ENCODE assay signal across 16 mouse cellular contexts in the genomic region with DNA sequence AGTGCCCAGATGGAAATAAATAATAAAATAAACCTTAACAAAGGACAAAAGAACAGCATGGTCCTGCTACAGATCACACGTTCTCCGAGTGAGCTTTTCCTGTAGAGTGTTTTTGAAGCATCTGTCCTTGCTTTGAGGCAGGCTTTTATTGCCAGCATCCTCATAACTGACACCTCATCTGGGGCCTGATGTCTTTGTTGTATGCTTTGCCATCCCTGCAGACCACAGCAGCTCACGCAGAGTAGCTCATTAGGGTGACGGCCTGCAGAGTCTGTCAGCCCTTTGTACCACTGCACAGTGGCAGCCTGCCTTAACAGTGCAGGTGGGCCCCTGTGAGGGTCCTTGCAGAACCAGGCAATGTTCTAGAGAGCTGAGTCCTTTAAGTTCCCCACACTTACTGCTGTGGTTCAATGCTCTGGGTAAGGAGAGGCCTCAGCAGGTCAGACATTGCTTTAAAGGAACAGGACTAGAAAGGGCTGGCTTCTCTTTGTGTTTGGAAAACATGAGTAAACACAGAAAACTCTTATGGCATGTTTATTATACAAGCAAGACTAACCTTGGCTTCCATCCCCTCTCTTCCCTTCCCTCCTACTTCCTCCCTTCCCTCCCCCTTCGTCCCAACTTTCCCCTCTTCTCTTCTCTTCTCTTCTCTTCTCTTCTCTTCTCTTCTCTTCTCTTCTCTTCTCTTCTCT.
DNase-seq lines count a peak whose midpoint lies in the region; ATAC-seq and TF ChIP-seq lines count a peak whose summit lies in the region.
"Had no signal": no experiment of that assay in that cellular context is flagged by ENCODE, and none has a peak within 500 bp of the region (broad histone marks: within the 10 kb centered on the region; RNA-seq: fewer than 3 reads in every experiment).

No protein-coding gene starts in this region.

- no peaks in the 10 kb centered on the region for H3K27me3 ChIP-seq in forebrain, embryonic 10.5 days (ENCODE audit: poor library complexity, severe bottlenecking)
- no peaks in the 10 kb centered on the region for H3K27me3 ChIP-seq in forebrain, embryonic 12.5 days
- H3K27me3 ChIP-seq in lung, embryonic 15.5 days, result no peaks in the 10 kb centered on the region
- H3K27me3 ChIP-seq in limb, embryonic 11.5 days (ENCODE audit: control insufficient read depth, insufficient read depth, low read length), result no peaks in the 10 kb centered on the region
- H3K27me3 ChIP-seq: embryonic facial prominence, embryonic 13.5 days; Patski had no signal

- no peak for TF ChIP-seq POLR2A in lung, adult 2 months (IDR thresholded peaks at IDR 0.05; ENCODE audit: borderline replicate concordance, extremely low read depth, low read depth, low read length)

- 63% methylated on average over 5 of the region's 5 CpGs for WGBS in forebrain, embryonic 10.5 days
- whole genome bisulfite sequencing in forebrain, embryonic 12.5 days, result 34% methylated on average over 5 of the region's 5 CpGs
- 44% methylated on average over 5 of the region's 5 CpGs for WGBS in lung, embryonic 15.5 days
- WGBS in lung, adult 2 months, result 64% methylated on average over 5 of the region's 5 CpGs
- WGBS in limb, embryonic 11.5 days, result 34% methylated on average over 5 of the region's 5 CpGs

- H3K4me3 ChIP-seq in forebrain, embryonic 10.5 days, result no peak overlapping the region
- no peak overlapping the region for H3K4me3 ChIP-seq in forebrain, embryonic 12.5 days (replicated peaks)
- no peak overlapping the region for H3K4me3 ChIP-seq in lung, embryonic 15.5 days
- H3K4me3 ChIP-seq in lung, adult 2 months (replicated peaks; ENCODE audit: extremely low read depth, low read depth, low read length), result no peak overlapping the region
- no peak overlapping the region for H3K4me3 ChIP-seq in limb, embryonic 11.5 days (ENCODE audit: low read depth, low read length)
- H3K4me3 ChIP-seq: embryonic facial prominence, embryonic 13.5 days had no signal

- no peak for DNase-seq in forebrain, embryonic 10.5 days (ENCODE audit: extremely low spot score, low spot score)
- DNase-seq in lung, adult 2 months, result no peak
- DNase-seq in brain, adult 2 months (ENCODE audit: low read depth, low spot score), result peak; percentile 4
- peak; percentile 56 for DNase-seq in limb, embryonic 11.5 days (ENCODE audit: low spot score)
- DNase-seq in thymus, postnatal 25 days, result no peak
- no peak for DNase-seq in cerebellum, adult 9-11 months
- DNase-seq: cerebellum, adult 18-20 months; gastrocnemius, postnatal 36 days; kidney, adult 9 months; liver; thymus, postnatal 36 days had no signal

- H3K4me2 ChIP-seq in forebrain, embryonic 12.5 days, result no peak overlapping the region
- H3K4me2 ChIP-seq in lung, embryonic 15.5 days, result no peak overlapping the region
- no peak overlapping the region for H3K4me2 ChIP-seq in limb, embryonic 11.5 days (ENCODE audit: low read depth, severe bottlenecking)
- H3K4me2 ChIP-seq: embryonic facial prominence, embryonic 13.5 days had no signal

- H3K9ac ChIP-seq in forebrain, embryonic 12.5 days, result no peak overlapping the region
- H3K9ac ChIP-seq in lung, embryonic 15.5 days, result no peak overlapping the region
- no peak overlapping the region for H3K9ac ChIP-seq in limb, embryonic 11.5 days (ENCODE audit: low read length)
- H3K9ac ChIP-seq: embryonic facial prominence, embryonic 13.5 days had no signal

- H3K4me1 ChIP-seq in forebrain, embryonic 10.5 days, result peaks cover 8% of the 10 kb centered on the region; the same call in 1 of the 2 replicates
- peaks cover 3% of the 10 kb centered on the region; the same call in 1 of the 2 replicates for H3K4me1 ChIP-seq in forebrain, embryonic 12.5 days
- peaks cover 25% of the 10 kb centered on the region for H3K4me1 ChIP-seq in lung, embryonic 15.5 days
- H3K4me1 ChIP-seq in lung, adult 2 months (ENCODE audit: control insufficient read depth, insufficient read depth, low read length), result no peaks in the 10 kb centered on the region
- H3K4me1 ChIP-seq in limb, embryonic 11.5 days (ENCODE audit: control insufficient read depth, insufficient read depth, low read length), result no peaks in the 10 kb centered on the region
- H3K4me1 ChIP-seq: embryonic facial prominence, embryonic 13.5 days had no signal

- no peaks in the 10 kb centered on the region for H3K9me3 ChIP-seq in forebrain, embryonic 10.5 days
- H3K9me3 ChIP-seq in forebrain, embryonic 12.5 days, result no peaks in the 10 kb centered on the region
- H3K9me3 ChIP-seq in lung, embryonic 15.5 days, result no peaks in the 10 kb centered on the region
- no peaks in the 10 kb centered on the region for H3K9me3 ChIP-seq in limb, embryonic 11.5 days (ENCODE audit: control insufficient read depth, low read length)
- H3K9me3 ChIP-seq: embryonic facial prominence, embryonic 13.5 days had no signal

- H3K36me3 ChIP-seq in forebrain, embryonic 10.5 days (replicated peaks), result no peaks in the 10 kb centered on the region
- no peaks in the 10 kb centered on the region for H3K36me3 ChIP-seq in forebrain, embryonic 12.5 days (replicated peaks)
- no peaks in the 10 kb centered on the region for H3K36me3 ChIP-seq in lung, embryonic 15.5 days
- no peaks in the 10 kb centered on the region for H3K36me3 ChIP-seq in limb, embryonic 11.5 days (ENCODE audit: control insufficient read depth, insufficient read depth, low read length)
- H3K36me3 ChIP-seq: embryonic facial prominence, embryonic 13.5 days had no signal

- TF ChIP-seq CTCF in lung, adult 2 months (IDR thresholded peaks at IDR 0.05; ENCODE audit: insufficient read depth, low read length), result no peak

- peak overlapping the region; percentile 54 for H3K27ac ChIP-seq in forebrain, embryonic 10.5 days
- no peak overlapping the region for H3K27ac ChIP-seq in forebrain, embryonic 12.5 days
- peak overlapping the region; percentile 72 for H3K27ac ChIP-seq in lung, embryonic 15.5 days
- H3K27ac ChIP-seq in limb, embryonic 11.5 days (replicated peaks; ENCODE audit: low read depth, low read length), result no peak overlapping the region
- H3K27ac ChIP-seq: embryonic facial prominence, embryonic 13.5 days; hindbrain, postnatal 0 days had no signal

- no peak for ATAC-seq in forebrain, embryonic 12.5 days (ENCODE audit: low FRiP score)
- peak; percentile 78 for ATAC-seq in lung, embryonic 15.5 days (ENCODE audit: borderline replicate concordance, extremely low read depth, low FRiP score, low TSS enrichment)
- ATAC-seq in limb, embryonic 11.5 days (ENCODE audit: insufficient number of reproducible peaks, low FRiP score, low TSS enrichment, low read depth), result no peak
- ATAC-seq: hindbrain, postnatal 0 days; Patski had no signal

Comparison
In these comparisons a context has a peak if more than half of its experiments do, and no peak if none do; other contexts are left out.
1. H3K27ac ChIP-seq: peak in forebrain, embryonic 10.5 days (single experiment) and lung, embryonic 15.5 days (single experiment); none in forebrain, embryonic 12.5 days (single experiment) and limb, embryonic 11.5 days (single experiment).
2. DNase-seq: peak in brain, adult 2 months (single experiment) and limb, embryonic 11.5 days (single experiment); none in forebrain, embryonic 10.5 days (single experiment), lung, adult 2 months (single experiment), thymus, postnatal 25 days (single experiment) and cerebellum, adult 9-11 months (single experiment).